Mouse (Mus musculus) cerebellum, adult 2 months (tissue): ENCODE data around the gene Cryge.

ENCODE experiments used
- CTCF ChIP-seq: fragments of 200-500 bp; IDR thresholded peaks from 2 replicates; pipeline ENCODE4 v1.5.1; 2011; ENCODE audit warnings: low read depth, mild to moderate bottlenecking, control low read depth, low read length, moderate library complexity, borderline replicate concordance; ENCODE audit not compliant: insufficient read depth
- POLR2A ChIP-seq: fragments of 200-500 bp; IDR thresholded peaks from 2 replicates; pipeline ENCODE4 v1.6.1; 2011; ENCODE audit warnings: low read length, control low read depth, borderline replicate concordance; ENCODE audit not compliant: insufficient read depth

- TF ChIP-seq CTCF (no peak), POLR2A (no peak)
Observed at GRCm38 (mm10) chr1:65037542-65037941, 13.4 kb downstream of the Cryge start.
